Mouse (Mus musculus): ENCODE results near the gene Ubc. TPM values are rescaled to one million over a fixed set of nuclear protein-coding genes. Genes with fewer than 3 reads are reported as not detected.

The Ubc gene
- polyA plus RNA-seq (2012), result 312 and 345 TPM in 2 replicates

GRCm38 (mm10) chr5:125389579-125390441 is at the start of gene Ubc:
Gene Ubc, minus strand, starts transcription at chr5:125390202.

GRCm38 (mm10) chr5:125433793-125434337 is 43.9 kb upstream of the Ubc start, which contains the start of gene Dhx37:
Gene Dhx37, minus strand, starts transcription at chr5:125434121.

GRCm38 (mm10) chr5:125389131-125389578 is 847 bp downstream of the Ubc start, which contains the start of gene Gm10382:
Gene Gm10382, plus strand, starts transcription at chr5:125389322.

GRCm38 (mm10) chr5:125340547-125341262 is 49.3 kb downstream of the Ubc start, which contains the start of gene Scarb1:
Gene Scarb1, minus strand, starts transcription at chr5:125341094.

Other genes with a start within 250 kb of the Ubc start
- gene Ncor2, start 211.0 kb downstream of the Ubc start, polyA plus RNA-seq (2012), result 255 and 313 TPM in 2 replicates
- 55.0 and 68.0 TPM in 2 replicates for gene Scarb1, start 49.1 kb downstream of the Ubc start, polyA plus RNA-seq (2012)
- gene Gm10382, start 880 bp downstream of the Ubc start, polyA plus RNA-seq (2012), result 3.3 and 3.4 TPM in 2 replicates
- 75.6 and 78.4 TPM in 2 replicates for gene Dhx37, start 43.9 kb upstream of the Ubc start, polyA plus RNA-seq (2012)
- 50.9 and 55.2 TPM in 2 replicates for gene Bri3bp, start 51.4 kb upstream of the Ubc start, polyA plus RNA-seq (2012)
- 19.0 and 26.4 TPM in 2 replicates for gene Aacs, start 85.6 kb upstream of the Ubc start, polyA plus RNA-seq (2012)
- gene Tmem132b, start 141.6 kb upstream of the Ubc start, polyA plus RNA-seq (2012), result not detected in 2 replicates